Comparison of ENCODE assay signal across 8 mouse cellular contexts in genomic region chr7:80092351-80093046, GRCm38 (mm10). TPM values are rescaled to one million over a fixed set of nuclear protein-coding genes. Genes with fewer than 3 reads are reported as not detected.
DNase-seq lines count a peak whose midpoint lies in the region; ATAC-seq and TF ChIP-seq lines count a peak whose summit lies in the region.

No protein-coding gene starts in this region.

- intact Hi-C loops in heart, postnatal 36 days (cut with DNase I), result no loop called here
- intact Hi-C loops in left cerebral cortex, postnatal 25 days (cut with DNase I), result no loop called here

- H3K27me3 ChIP-seq in forebrain, embryonic 15.5 days, result no peaks in the 10 kb centered on the region
- no peaks in the 10 kb centered on the region for H3K27me3 ChIP-seq in forebrain, embryonic 10.5 days (ENCODE audit: poor library complexity, severe bottlenecking)
- no peaks in the 10 kb centered on the region for H3K27me3 ChIP-seq in CH12.LX (replicated peaks)
- H3K27me3 ChIP-seq in stomach, postnatal 0 days (ENCODE audit: control insufficient read depth, insufficient read depth, low read length), result no peaks in the 10 kb centered on the region

- in situ Hi-C loops in CH12.LX (cut with MboI; ENCODE audit: low pct_ligation_motif_present, low pct_unique_long_range_greater_than_20kb, low sequenced_read_pairs), result no loop called here

- TF ChIP-seq POLR2A in CH12.LX (IDR thresholded peaks at IDR 0.05; ENCODE audit: low read depth, low read length), result no peak

- TF ChIP-seq CTCF in CH12.LX (conservative IDR thresholded peaks at IDR 0.05 in 1 of 2, IDR thresholded peaks at IDR 0.05 in 1 of 2; ENCODE audit: low read depth in 2 of 2, low read length in 2 of 2), result no peak
- TF ChIP-seq CTCF in stomach, postnatal 0 days (IDR thresholded peaks at IDR 0.05; ENCODE audit: low read depth), result no peak

- no peak overlapping the region for H3K9ac ChIP-seq in forebrain, embryonic 15.5 days (replicated peaks)
- no peak overlapping the region for H3K9ac ChIP-seq in CH12.LX (ENCODE audit: insufficient read depth, low read depth)
- H3K9ac ChIP-seq in stomach, postnatal 0 days (ENCODE audit: low read length), result 0 out of 2 replicates have a peak overlapping the region, but pooled peaks have one; percentile 18

- no peak overlapping the region for H3K4me3 ChIP-seq in forebrain, embryonic 15.5 days
- no peak overlapping the region for H3K4me3 ChIP-seq in forebrain, embryonic 10.5 days
- H3K4me3 ChIP-seq in CH12.LX (replicated peaks in 1 of 3; ENCODE audit: low read depth in 2 of 3, low read length in 2 of 3, poor library complexity in 1 of 3), result no peak overlapping the region
- H3K4me3 ChIP-seq in stomach, postnatal 0 days (ENCODE audit: low read depth, low read length), result no peak overlapping the region

- no peak for TF ChIP-seq RAD21 in CH12.LX (IDR thresholded peaks at IDR 0.05; ENCODE audit: low read depth, low read length)

- H3K27ac ChIP-seq in forebrain, embryonic 15.5 days (replicated peaks), result peak overlapping the region; percentile 55
- no peak overlapping the region for H3K27ac ChIP-seq in forebrain, embryonic 10.5 days
- peak overlapping the region; percentile 58 for H3K27ac ChIP-seq in CH12.LX (ENCODE audit: insufficient read depth, low read depth)
- peak overlapping the region; percentile 53; the same call in 1 of the 2 replicates for H3K27ac ChIP-seq in stomach, postnatal 0 days (replicated peaks)

- dilution Hi-C loops in CH12.LX (cut with MboI; ENCODE audit: extremely low pct_ligation_motif_present, extremely low pct_unique_long_range_greater_than_20kb, low sequenced_read_pairs), result no loop called here

- 44% methylated on average over 9 of the region's 9 CpGs for WGBS in forebrain, embryonic 15.5 days
- 90% methylated on average over 9 of the region's 9 CpGs for WGBS in forebrain, embryonic 10.5 days
- 31% methylated on average over 9 of the region's 9 CpGs for WGBS in stomach, postnatal 0 days

- no peak for DNase-seq in forebrain, embryonic 10.5 days (ENCODE audit: extremely low spot score, low spot score)
- no peak for DNase-seq in CH12.LX (ENCODE audit: extremely low read depth)
- peak; percentile 59 to 60 for DNase-seq in cerebellum, postnatal 14 days
- peak; percentile 47 to 61 for DNase-seq in heart, postnatal 36 days
- peak; percentile 62 to 85 for DNase-seq in left cerebral cortex, postnatal 25 days (ENCODE audit: low spot score in 2 of 2)
- DNase-seq in stomach, postnatal 0 days (ENCODE audit: low spot score), result peak; percentile 67
- DNase-seq in spleen, adult 18-20 months, result no peak

- H3K79me2 ChIP-seq in CH12.LX (replicated peaks; ENCODE audit: control insufficient read depth, extremely low read depth, insufficient read depth, poor library complexity, severe bottlenecking), result no peaks in the 10 kb centered on the region

- peaks cover 11% of the 10 kb centered on the region for H3K4me1 ChIP-seq in forebrain, embryonic 15.5 days
- 0 out of 2 replicates have a peak, but pooled peaks cover 3% of the 10 kb centered on the region for H3K4me1 ChIP-seq in forebrain, embryonic 10.5 days
- H3K4me1 ChIP-seq in CH12.LX (ENCODE audit: control insufficient read depth in 1 of 2, insufficient read depth in 2 of 2), result peaks cover 20 to 53% of the 10 kb centered on the region in 2 experiments
- peaks cover 4% of the 10 kb centered on the region; the same call in 1 of the 2 replicates for H3K4me1 ChIP-seq in stomach, postnatal 0 days (replicated peaks; ENCODE audit: control insufficient read depth, insufficient read depth)

- H3K36me3 ChIP-seq in forebrain, embryonic 15.5 days, result peaks cover 89% of the 10 kb centered on the region
- H3K36me3 ChIP-seq in forebrain, embryonic 10.5 days (replicated peaks), result peaks cover 100% of the 10 kb centered on the region
- peaks cover 43 to 67% of the 10 kb centered on the region in 2 experiments for H3K36me3 ChIP-seq in CH12.LX (replicated peaks in 1 of 2; ENCODE audit: control insufficient read depth in 1 of 2, insufficient read depth in 1 of 2, low read length in 1 of 2)
- peaks cover 33% of the 10 kb centered on the region for H3K36me3 ChIP-seq in stomach, postnatal 0 days (ENCODE audit: control insufficient read depth, insufficient read depth, low read length)

- peak; percentile 30; the same call in 1 of the 2 replicates for ATAC-seq in forebrain, embryonic 15.5 days (replicated peaks)
- ATAC-seq in stomach, postnatal 0 days (ENCODE audit: low FRiP score, low TSS enrichment), result peak; percentile 57

- TF ChIP-seq EP300 in CH12.LX (IDR thresholded peaks at IDR 0.05; ENCODE audit: low read length), result no peak
- TF ChIP-seq EP300 in stomach, postnatal 0 days (optimal IDR thresholded peaks at IDR 0.05), result no peak

- no peaks in the 10 kb centered on the region for H3K9me3 ChIP-seq in forebrain, embryonic 15.5 days
- no peaks in the 10 kb centered on the region for H3K9me3 ChIP-seq in forebrain, embryonic 10.5 days
- H3K9me3 ChIP-seq in CH12.LX (replicated peaks; ENCODE audit: low read length), result no peaks in the 10 kb centered on the region
- H3K9me3 ChIP-seq in stomach, postnatal 0 days (ENCODE audit: control insufficient read depth, low read length), result no peaks in the 10 kb centered on the region

- H3K4me2 ChIP-seq in forebrain, embryonic 15.5 days (replicated peaks), result no peak overlapping the region
- no peak overlapping the region for H3K4me2 ChIP-seq in CH12.LX (ENCODE audit: insufficient read depth, low read depth, poor library complexity, severe bottlenecking)
- H3K4me2 ChIP-seq in stomach, postnatal 0 days (replicated peaks; ENCODE audit: low read depth), result no peak overlapping the region

TF ChIP-seq in CH12.LX, 34 proteins besides CTCF, POLR2A, EP300 and RAD21:
- TF ChIP-seq SIN3A (IDR thresholded peaks at IDR 0.05; ENCODE audit: low read length), result no peak
- no peak for TF ChIP-seq USF1 (IDR thresholded peaks at IDR 0.05; ENCODE audit: low read depth, low read length)
- 0 out of 2 replicates have a peak, but pooled peaks have one; percentile 1 for TF ChIP-seq RCOR1 (conservative IDR thresholded peaks at IDR 0.05; ENCODE audit: low read depth, low read length)

RNA-seq across cellular contexts. Expression of gene Idh2, which starts 22.7 kb away (rescaled TPM):
- 299 and 300 TPM in 2 replicates for polyA plus RNA-seq in forebrain, embryonic 15.5 days (2015; fragmentation: Nextera tagmentation; extraction: Ambion mirVana)
- 462 and 476 TPM in 2 replicates for polyA plus RNA-seq in forebrain, embryonic 10.5 days (2016; fragmentation: Nextera tagmentation; extraction: Ambion mirVana)
- total RNA-seq in CH12.LX (2012; rRNA removed) (71.1 and 96.4 TPM in 2 replicates), CH12.LX (2014; rRNA removed) (20.8 and 21.5 TPM in 2 replicates)
- polyA plus RNA-seq in CH12.LX (2012; ENCODE audit: insufficient read length, low read depth), result 13.6 and 21.1 TPM in 2 replicates
- 1,000 to 10,000 TPM; 1,714 to 2,029 TPM for total RNA-seq in heart, postnatal 36 days (2021)
- total RNA-seq in left cerebral cortex, postnatal 25 days (2021), result 10 to 100 TPM; 50.8 to 59.1 TPM
- 288 TPM in 2 replicates for polyA plus RNA-seq in stomach, postnatal 0 days (2015; fragmentation: Nextera tagmentation; extraction: Ambion mirVana)

Comparison
In these comparisons a context has a peak if more than half of its experiments do, and no peak if none do; other contexts are left out.
1. DNase-seq: peak in cerebellum, postnatal 14 days (2 of 2), heart, postnatal 36 days (2 of 2), left cerebral cortex, postnatal 25 days (2 of 2) and stomach, postnatal 0 days (single experiment); none in forebrain, embryonic 10.5 days (single experiment), CH12.LX (single experiment) and spleen, adult 18-20 months (0 of 2).
2. RNA of gene Idh2, which starts 22.7 kb away (polyA plus RNA-seq): 462 to 476 TPM in forebrain, embryonic 10.5 days, 299 to 300 TPM in forebrain, embryonic 15.5 days and 288 TPM in stomach, postnatal 0 days; 13.6 to 21.1 TPM in CH12.LX; every median in the first group is over 10 times any median in the second.